Mouse (Mus musculus) activated CD4-positive, CD25-positive, alpha-beta regulatory T cell, adult 4 months (primary cell): ENCODE data around the gene Tnfrsf13b. TPM values are rescaled to one million over a fixed set of nuclear protein-coding genes. Genes with fewer than 3 reads are reported as not detected.
"Not testable (repeated sequence)": the region's sequence is repeated elsewhere in the genome, so short reads cannot be mapped to it uniquely, and the experiment has no call there.

Experiments used
- ATAC-seq: one replicate; pipeline ENCODE4 v1.8.0; 2017
- polyA plus RNA-seq, 2 experiments: library from polyadenylated mRNA; unstranded; fragments of 100-300 nt; shearing (Covaris generic); gene quantifications; one replicate each; pipeline ENCODE4 v1.2.1; 2017

Gene Tnfrsf13b
- polyA plus RNA-seq, 2 experiments from 2014 or later: 59.6 to 72.1 TPM

DNA sequence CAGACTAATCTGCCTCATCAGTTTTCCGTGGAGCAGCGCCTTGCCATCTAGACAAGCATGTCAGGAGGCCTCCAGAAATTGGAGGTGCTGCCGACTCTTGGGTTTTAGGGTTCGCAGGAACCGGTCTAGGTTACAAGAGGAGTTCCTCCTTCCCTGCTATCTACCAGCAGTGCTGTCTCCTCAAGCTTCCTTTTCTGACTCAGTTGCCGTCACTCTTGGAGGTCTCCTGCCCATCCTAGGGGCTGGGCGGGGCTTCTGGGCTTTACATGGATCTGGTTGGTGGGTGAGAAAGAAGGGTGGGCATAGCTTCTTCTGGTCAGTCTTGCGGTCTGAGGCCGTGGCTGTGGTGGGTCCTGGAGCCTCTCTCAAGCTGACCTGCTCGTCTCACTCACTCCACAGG is 2.8 kb downstream of the Tnfrsf13b start:
- ATAC-seq: no peak

DNA sequence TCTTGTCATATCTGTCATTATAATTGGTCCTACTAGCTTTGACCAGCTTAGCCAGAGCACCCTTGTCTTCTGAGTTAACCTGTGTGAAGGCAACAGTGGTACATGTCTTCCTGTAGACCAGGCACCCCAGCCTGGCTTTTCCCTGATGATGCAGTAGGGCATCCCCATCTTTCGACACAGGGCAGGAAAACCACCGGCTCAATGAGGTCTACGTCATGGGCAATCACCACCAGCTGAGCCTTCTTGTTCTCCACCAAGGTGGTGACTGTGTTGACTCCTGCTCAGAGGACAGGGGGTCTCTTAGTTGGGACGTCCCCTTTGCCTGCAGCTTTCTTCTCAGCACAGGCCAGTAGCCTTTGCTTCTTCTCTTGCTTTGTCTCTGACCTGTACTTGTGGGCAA is 4.1 kb downstream of the Tnfrsf13b start:
- ATAC-seq: not testable (repeated sequence)

DNA sequence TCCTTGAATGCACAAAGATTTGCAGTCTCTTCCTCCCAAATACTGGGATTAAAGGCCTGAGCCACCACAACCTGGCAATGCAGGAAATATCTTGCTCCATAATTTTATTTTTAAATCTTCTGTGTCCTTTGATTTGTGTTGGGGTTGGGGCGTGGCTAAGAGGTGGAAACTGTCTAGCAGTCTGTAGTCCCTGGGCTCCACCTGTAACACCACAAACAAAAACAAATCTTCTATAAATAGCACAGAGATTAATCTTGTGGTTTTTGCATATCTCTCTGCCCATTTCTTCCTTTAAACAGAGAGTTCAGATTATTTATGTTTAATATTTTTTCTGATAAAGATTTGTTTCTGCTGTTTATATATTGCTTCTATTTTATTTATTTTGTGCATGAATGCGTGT is 6.4 kb downstream of the Tnfrsf13b start:
- no peak for ATAC-seq

DNA sequence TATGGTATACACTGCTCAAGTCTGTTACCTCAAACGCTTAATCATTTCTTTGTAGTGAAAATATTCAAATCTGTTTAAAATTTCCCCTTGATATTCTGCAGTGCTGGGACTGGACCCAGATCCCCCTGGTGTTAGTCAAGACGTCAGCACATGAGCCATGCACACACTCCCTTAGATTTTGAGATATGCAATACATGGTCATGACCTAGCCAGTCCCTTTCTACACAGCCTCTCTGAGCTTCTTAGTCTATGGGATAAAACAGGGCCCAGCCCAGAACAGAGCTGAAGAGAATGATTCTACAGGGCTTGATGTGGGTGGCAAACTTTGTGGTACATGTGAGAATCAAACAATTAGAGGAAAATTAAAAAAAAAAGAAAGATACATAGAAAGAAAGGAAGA is 15.1 kb downstream of the Tnfrsf13b start:
- ATAC-seq: no peak

DNA sequence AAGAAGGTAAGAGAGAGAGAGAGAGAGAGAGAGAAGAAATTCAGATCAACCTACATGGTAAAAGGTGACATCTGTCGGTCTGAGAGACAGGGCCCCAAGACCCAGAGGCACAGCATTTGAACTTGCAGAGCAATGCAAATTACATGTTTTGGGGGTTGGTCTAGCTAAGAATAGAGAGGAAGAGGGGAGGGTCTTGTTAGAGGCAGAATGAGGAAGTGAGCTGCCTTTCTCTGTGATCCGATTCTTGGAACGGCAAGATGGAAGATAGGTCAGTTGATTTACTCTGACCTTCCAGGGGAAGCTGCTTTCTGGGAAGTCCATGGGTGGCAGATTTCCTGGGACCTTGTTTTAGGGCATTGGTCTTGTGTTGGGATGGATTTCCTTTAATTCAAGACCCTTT is 15.7 kb downstream of the Tnfrsf13b start:
- peak; percentile 89 for ATAC-seq

DNA sequence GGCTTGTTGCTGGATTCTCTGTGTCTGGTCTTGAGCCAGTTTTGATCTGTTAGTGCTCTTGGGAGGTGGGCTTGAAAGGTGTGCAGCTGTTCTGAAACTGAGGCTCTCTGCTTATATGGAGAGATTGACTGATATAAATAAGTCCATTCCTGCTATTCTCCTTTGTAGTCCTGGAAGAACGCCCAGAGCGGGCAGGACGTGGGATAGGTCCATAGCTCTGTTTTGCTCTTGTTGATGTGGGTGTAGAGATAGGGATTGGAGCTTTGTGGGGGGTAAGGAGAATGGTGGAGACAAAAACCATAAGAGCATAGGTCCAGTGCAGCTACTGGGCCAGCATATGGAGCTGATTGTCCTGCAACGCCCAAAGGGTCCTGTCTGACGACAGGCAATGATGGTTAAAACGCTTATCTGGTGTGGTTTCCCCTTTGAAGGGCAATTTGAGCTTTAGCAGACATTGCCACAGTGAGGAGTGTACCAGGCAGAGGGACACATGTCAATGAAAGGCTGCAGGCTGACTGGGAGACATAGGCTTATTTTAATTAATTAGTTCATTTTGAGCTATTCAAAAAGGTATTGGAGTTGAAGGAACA is 16.5 kb downstream of the Tnfrsf13b start:
- no peak for ATAC-seq

DNA sequence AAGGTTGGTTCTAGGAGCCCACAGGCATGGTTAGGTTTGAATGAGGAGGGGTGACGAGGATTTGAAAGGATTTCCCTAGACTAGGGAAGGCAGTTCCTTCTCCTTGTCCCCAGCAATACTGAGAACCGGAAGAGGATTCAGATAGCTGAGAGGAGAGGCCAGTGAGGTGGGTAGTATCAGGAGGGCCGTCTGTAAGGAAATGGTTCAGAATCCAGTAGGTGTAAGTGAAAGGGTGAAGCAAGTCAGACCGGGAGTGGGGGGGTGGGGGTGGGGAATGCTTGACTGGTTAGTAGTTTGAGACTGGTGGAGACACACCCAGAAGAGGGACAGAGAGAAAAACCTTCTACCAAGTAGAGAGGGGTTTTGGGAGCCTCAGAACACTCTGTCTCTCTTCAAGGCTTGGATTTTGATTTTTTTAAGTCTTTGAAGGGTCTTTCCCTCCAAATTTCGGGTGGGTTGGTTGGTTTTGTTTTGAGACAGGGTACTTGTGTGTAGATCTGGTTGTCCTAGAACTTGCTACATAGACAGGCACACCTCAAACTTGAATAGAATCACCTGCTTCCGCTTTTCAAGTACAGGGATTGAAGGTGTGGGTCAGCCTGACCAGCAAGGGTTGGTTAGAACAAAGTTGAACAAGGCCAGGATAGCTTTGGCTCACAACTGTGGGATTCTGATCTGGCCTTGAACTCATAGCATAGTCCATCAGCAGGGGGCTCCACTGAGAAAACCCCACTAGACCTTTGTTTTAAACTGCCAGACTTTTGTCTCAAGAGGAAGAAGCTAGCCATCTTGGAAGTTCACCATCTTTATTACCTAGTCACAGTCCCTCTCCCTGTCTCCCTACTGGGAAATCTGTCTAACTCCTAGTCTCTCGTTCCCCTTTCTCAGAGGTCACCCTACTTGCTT is 17.3 kb downstream of the Tnfrsf13b start:
- ATAC-seq: no peak

DNA sequence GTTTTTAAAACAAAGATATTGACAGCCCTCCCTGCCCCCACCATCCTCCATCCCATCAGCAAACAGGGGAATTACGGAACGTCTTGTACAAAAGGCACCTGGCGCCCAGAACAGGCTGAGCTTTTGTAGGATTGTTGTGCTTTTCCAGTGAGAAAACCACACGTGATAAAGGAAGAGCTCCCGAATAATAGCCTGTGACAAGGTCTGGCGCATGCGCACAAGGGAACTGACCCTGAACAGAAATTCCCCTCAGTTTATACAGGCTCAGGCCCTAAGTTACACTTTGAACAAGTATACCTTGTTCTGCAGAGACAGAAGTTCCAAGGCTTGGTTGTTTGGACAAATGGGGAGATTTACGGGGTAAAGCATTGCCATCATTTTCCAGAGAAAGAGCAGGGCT is 19.0 kb downstream of the Tnfrsf13b start:
- no peak for ATAC-seq

DNA sequence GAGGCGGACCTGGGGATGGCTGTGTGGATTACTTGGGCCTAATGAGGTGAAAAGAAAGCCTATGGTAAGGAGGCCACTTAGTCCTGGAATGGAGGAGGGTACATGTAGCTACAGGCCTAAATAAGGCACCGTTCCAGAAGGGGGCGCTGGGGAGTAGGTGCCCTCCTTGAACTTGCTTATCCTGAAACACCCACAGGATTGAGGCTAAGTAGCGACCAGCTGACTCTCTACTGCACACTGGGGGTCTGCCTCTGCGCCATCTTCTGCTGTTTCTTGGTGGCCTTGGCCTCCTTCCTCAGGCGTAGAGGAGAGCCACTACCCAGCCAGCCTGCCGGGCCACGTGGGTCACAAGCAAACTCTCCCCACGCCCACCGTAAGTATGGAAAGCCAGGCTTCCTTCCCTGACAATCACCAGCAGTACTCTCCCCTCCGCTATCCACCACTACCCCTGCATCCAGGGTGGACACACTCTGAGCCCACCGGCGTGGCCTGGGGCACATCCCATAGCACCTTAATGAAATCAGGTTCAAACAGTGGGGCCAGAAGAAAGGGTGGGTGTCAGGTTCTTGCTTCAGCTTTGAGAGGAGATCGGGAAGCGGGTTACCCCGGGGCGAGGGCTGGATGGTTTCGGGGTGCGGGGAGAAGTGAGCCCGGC is 20.2 kb downstream of the Tnfrsf13b start:
- no peak for ATAC-seq

DNA sequence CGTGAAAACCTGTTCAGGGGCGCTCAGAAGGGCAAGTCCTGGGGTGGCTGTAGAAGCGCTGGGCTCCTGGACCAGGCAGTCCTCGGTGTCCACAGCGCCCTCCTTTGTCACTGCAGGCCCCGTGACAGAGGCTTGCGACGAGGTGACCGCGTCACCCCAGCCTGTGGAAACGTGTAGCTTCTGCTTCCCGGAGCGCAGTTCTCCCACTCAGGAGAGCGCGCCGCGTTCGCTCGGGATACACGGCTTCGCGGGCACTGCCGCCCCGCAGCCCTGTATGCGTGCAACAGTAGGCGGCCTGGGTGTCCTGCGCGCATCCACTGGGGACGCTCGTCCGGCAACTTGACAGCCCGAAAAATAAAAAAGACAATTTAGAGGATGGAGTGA is 20.7 kb downstream of the Tnfrsf13b start:
- no peak for ATAC-seq

DNA sequence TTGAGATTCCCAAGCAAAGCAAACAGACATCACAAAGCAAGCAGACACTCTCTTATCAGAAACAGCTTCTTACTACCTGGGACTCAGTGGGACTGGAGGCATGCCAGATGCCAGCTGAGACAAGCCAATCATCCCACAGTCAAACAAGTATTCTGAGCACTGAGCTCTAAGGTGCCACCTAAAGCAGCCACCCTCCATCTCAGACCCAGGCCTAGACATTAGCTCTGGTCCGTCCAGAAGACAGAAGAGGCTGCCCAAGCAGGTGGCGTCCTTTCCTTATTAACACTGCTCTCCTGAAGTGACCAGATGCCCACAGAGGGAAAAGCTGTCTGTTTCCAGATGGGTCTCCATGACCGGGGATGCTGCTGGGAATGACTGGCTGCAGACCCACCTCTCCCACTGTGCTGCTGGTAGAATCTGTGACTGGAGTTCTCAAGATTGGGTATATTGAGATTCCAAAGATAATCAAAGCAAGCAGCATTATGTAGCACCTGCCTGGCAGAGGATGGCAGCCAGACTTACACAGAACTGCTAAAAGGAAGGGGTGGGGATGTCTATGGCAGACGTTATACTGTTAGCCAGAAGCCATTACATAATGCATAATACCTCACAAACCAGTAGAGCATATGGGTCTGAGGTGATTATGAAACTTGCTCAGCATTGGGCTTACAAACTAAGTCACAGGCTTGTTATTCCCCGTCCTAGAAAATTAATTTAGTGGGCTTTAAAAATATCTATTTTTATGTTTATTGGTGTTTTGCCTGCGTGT is 23.9 kb downstream of the Tnfrsf13b start:
- ATAC-seq: no peak

DNA sequence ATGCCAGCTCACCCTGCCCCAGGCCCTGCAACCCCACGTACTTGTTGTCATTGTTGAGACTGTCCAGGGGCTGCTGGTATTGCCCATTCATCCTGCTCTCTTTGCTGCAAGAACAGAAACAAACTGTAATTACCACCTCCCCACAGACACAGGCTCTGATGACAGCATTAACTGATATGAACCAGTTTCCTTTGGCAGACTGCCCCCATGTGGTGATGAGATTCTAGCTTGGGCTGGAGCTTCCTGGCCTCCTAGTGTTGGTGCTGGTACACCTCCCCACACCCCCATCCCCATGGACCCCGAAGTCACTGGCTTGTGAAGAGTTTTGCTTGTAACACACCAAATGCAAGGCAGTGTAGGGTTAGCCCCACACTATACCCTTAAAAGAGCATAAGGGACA is 29.2 kb downstream of the Tnfrsf13b start:
- peak; percentile 49 for ATAC-seq

DNA sequence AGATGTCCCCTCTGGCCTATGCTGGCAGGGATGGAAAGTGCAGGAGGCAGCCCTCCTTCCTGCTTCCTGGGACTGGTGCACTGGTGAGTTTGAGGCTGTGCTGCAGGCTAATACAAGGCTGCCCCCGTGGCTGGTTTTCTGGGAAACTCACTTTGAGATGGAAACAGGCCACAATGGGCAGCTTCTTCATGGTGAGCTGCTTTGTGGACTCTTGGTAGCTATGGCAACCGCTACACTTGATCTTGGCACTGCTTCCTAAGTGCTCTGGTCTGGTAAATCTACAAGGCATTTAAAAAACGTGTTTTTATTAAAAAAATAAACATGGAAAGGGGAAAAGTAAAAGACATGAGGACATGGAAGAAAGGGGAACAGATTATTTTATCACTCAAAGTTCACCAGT is 31.6 kb downstream of the Tnfrsf13b start:
- no peak for ATAC-seq

DNA sequence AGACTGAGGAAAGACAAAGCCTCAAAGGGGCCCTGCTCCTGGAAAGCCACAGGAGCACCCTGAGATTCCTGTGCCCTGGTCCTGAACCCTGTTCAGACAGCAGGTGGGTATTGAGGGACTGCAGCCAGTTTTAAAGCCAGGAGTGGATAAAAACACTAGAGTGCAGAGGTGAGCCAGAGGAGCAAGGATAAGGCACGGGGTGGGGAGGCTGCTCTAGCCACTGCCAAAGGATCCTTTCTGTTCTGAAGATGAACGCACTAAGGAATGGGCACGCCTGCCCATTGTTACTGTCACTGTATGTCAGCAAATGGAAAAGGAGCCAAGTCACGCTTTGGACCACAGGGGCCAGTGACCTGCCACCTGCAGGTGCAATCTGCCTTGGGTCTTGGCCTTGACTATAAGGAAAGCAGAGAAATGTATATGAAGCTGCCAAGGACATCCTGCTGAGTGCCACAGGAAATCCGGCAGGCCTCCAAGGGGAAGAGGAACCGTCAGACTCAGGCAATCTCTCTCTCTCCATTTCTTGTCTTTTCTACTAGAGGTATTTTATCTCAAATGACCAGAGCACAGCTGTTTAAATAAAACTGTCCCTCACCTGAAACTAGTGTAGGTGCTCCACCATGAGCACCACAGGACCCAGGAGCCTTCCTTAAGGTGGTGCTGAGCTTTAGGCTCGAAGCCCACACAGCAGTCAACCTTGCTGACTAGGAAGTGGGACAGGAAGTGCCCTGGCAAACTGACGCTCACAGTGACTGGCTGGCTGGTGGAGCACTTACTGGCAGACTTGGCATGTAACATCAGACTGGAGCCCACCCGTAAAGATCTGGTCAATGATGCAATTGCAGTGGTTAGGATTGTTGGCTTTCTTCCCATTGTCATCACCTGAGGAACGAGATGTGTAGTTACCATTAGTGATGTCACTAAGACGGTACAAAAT is 33.5 kb downstream of the Tnfrsf13b start:
- ATAC-seq: no peak

DNA sequence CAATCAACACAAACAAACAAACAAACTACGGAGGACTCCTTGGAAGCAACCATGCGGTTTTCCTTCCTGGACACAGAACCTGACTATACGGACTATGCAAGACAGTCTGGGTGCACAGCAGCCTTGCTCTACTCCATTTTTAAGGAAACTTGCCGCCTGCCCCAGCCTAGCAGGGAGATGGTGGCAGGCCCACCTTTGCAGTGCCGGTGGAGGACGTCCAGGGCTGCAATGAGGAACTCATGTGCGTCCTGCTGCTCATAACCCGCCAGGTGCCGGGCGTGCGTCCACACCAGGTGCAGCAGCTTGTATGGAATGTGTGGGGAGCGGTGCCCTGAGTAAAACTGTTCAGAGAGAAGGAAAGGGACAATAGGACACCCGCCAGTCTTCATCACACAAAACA is 34.6 kb downstream of the Tnfrsf13b start:
- no peak for ATAC-seq

DNA sequence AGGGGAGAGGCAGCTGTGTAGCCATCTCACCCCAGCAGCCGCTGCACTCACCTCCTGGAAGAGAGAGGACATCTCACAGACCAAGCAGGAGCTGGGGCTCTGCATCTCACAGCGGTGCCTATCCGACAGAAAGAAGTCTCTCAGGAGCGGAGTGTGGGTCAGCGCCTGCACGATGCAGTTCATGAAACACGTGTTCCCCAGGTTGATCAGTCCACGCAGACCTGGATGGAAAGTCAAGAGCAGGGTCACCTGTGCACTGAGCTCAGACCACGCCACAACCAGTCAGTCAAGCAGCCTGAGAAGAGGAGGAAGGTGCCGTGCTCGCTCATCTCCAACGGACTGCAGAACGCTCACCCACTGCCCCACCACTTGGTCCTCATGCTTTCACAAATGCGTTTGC is 36.2 kb downstream of the Tnfrsf13b start:
- ATAC-seq: no peak

DNA sequence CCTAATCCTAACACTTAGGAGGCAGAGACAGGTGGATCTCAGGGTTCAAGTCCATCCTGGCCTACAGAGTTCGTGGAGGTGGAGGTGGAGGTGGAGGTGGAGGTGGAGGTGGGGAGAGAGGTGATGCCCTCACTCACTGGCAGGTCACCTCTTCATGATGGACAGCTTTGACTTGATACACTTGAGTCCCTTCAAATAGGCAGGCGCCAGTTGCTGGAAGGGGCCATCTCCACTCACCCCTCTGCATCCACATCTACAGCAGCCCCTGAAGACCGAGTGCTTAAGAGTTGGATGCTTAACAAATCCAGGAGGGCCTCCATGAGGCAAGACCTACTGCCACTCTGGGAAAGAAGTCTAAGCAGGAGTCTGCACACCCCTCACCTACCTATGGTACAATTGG is 36.8 kb downstream of the Tnfrsf13b start:
- no peak for ATAC-seq

DNA sequence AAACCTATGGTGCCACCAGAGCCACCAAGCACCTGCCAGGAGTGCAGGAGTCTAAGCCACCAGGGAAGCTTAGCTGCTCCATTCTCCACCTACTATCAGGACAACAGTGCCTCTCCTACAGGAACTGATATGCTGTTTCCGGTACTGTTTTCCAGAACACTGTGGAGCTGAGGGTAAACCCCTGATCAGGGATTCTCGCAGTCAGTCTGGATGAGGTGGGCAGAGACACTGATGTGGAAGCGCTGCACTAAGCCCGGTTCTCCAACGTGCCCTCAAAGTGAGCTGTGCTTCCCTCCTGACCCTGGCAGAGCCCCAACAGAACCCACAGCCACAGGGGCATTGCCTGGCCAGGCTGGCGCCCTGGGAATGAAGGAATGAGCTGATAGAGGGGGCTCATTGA is 37.8 kb downstream of the Tnfrsf13b start:
- ATAC-seq: no peak

DNA sequence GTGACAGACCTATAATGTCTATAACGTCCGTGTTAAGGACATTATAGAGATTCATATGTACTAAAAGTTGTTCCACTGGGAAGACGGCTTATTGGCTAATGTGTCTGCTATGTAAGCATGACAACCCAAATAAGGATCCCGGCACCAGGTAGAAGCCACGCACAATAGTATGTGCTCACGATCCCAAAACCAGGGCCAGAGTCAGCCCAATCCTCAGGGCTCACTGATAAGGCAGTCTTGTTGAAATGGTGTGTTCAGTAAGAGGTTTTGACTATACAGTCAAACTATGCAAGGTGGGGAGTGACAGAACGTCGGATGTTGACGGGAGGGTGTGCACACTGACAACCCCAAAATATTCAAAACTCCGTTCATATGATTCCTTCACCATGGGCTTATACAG is 38.3 kb downstream of the Tnfrsf13b start:
- no peak for ATAC-seq

DNA sequence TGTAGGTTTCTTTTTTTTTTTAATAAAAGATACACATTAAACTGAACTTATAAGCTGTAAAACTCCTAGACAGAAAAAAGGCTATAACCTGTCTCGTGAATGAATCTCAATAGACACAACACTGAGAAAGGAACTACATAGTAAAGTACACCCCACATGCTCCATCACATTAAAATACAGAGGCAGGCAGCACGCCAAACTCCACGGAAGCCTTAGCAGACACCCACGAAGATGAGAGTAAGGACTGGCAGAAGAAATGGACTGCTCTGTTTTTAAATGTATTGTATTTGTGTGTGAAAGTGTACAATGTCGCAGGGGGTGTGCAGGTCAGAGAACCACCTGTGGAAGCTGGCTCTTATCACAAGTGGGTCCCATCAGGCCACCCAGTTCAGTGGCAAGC is 43.6 kb downstream of the Tnfrsf13b start:
- no peak for ATAC-seq

DNA sequence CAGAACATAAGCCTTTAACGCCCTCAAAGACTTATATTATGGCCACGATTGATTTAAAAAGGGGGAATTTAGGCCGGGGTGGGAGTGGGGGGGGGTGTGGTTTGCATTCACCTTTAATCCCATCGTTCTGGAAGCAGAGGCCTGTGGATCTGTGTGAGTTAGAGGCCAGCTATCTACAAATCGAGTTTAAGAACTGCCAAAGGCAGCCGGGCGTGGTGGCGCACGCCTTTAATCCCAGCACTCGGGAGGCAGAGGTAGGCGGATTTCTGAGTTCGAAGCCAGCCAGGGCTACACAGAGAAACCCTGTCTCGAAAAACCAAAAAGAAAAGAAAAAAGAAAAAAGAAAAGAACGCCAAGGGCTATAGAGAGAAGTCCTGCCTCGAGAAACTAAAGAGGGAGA is 46.9 kb downstream of the Tnfrsf13b start:
- not testable (repeated sequence) for ATAC-seq

DNA sequence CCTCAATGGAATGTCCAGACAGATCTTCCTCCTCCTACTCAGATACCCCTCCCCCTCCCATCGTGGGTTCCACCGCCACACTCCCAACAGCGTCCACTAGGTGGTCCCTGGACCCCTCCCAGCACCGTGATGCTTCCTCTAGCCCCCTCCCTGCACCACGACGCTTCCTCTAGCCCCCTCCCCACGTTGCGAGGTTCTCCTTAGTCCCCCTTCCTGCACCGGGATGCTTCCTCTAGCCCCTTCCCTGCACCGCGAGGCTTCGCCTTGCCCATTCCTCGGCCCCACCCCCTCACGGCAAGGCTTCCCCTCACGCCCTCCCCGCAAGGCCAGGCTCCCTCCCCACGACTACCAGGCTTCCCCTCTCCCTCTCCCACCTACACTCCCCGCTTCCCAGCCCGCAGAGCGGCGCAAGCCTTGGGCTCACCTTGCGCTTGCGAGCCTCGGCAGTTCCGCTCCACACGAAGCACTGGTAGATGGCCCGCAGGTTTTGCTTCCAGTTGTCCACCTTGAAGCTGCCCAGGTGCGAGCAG is 47.8 kb downstream of the Tnfrsf13b start:
- no peak for ATAC-seq
